Mouse (Mus musculus): Measurements from ENCODE around the gene Pi4kb. TPM values are rescaled to one million over a fixed set of nuclear protein-coding genes. Genes with fewer than 3 reads are reported as not detected.

Pi4kb gene
- polyA plus RNA-seq, 1 experiment from 2014 or later, result 21.4 TPM

GRCm38 (mm10) chr3:94965878-94966277 is 8.7 kb upstream of the Pi4kb start:
- H3K27me3 ChIP-seq (ENCODE audit: low read depth, poor library complexity, severe bottlenecking), result no peaks in the 10 kb centered on the region
- no peaks in the 10 kb centered on the region for H3K9me3 ChIP-seq (replicated peaks)
- H3K4me3 ChIP-seq, result no peak overlapping the region
- no peaks in the 10 kb centered on the region for H3K4me1 ChIP-seq
- 73% methylated on average over 1 of the region's 1 CpGs for WGBS
- H3K36me3 ChIP-seq, result no peaks in the 10 kb centered on the region
- H3K27ac ChIP-seq (replicated peaks), result no peak overlapping the region
- DNase-seq (ENCODE audit: low spot score), result no peak

DNA sequence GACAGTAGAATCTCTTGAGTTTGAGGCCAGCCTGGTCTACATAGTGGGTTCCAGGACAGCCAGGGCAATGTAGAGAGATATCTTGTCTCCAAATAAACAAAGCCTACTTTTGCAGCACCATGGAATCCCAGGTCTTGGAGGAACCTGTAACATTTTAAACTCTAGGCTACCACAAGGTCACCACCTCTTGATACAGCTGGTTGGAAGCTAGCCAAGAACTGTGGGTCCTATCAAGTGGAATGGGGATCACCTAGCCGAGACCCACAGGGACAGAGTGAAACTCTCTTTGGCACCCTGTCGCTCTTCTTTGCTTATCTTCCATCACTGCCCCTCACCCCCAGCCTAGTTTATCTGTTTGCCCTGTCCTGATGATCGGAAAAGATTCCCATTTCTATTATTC is 2.0 kb upstream of the Pi4kb start:
- Histone ChIP-seq H3K4me1 (peaks cover 21% of the 10 kb centered on the region), H3K27me3 (ENCODE audit: low read depth, poor library complexity, severe bottlenecking) (no peaks in the 10 kb centered on the region), H3K27ac (replicated peaks) (no peak overlapping the region), H3K9me3 (replicated peaks) (no peaks in the 10 kb centered on the region), H3K36me3 (peaks cover 6% of the 10 kb centered on the region), H3K4me3 (no peak overlapping the region)
- WGBS, result 77% methylated on average over 3 of the region's 3 CpGs
- no peak for DNase-seq (ENCODE audit: low spot score)

GRCm38 (mm10) chr3:94973620-94974019 is 911 bp upstream of the Pi4kb start:
- Histone ChIP-seq H3K27me3 (ENCODE audit: low read depth, poor library complexity, severe bottlenecking) (no peaks in the 10 kb centered on the region), H3K36me3 (peaks cover 12% of the 10 kb centered on the region), H3K27ac (replicated peaks) (peak overlapping the region; percentile 97; the same call in 1 of the 2 replicates), H3K4me1 (peaks cover 21% of the 10 kb centered on the region), H3K9me3 (replicated peaks) (no peaks in the 10 kb centered on the region), H3K4me3 (peak overlapping the region; percentile 93)
- 75% methylated on average over 5 of the region's 5 CpGs for WGBS
- DNase-seq (ENCODE audit: low spot score), result no peak

GRCm38 (mm10) chr3:94974026-94974527 is 454 bp upstream of the Pi4kb start:
- H3K27me3 ChIP-seq (ENCODE audit: low read depth, poor library complexity, severe bottlenecking), result no peaks in the 10 kb centered on the region
- no peak for DNase-seq (ENCODE audit: low spot score)
- WGBS, result 20% methylated on average over 9 of the region's 9 CpGs
- peak overlapping the region; percentile 97 for H3K27ac ChIP-seq (replicated peaks)
- peaks cover 21% of the 10 kb centered on the region for H3K4me1 ChIP-seq
- peak overlapping the region; percentile 93 for H3K4me3 ChIP-seq
- no peaks in the 10 kb centered on the region for H3K9me3 ChIP-seq (replicated peaks)
- peaks cover 14% of the 10 kb centered on the region for H3K36me3 ChIP-seq

DNA sequence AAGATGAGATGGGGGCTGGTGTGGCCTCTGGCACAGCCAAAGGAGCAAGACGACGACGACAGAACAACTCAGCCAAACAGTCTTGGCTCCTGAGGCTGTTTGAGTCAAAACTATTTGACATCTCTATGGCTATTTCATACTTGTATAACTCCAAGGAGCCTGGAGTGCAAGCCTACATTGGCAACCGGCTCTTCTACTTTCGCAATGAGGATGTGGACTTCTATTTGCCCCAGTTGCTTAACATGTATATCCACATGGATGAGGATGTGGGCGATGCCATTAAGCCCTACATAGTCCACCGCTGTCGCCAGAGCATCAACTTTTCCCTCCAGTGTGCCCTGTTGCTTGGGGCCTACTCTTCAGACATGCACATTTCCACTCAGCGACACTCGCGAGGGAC is 9.8 kb downstream of the Pi4kb start:
- no peaks in the 10 kb centered on the region for H3K9me3 ChIP-seq (replicated peaks)
- peaks cover 4% of the 10 kb centered on the region for H3K4me1 ChIP-seq
- 90% methylated on average over 11 of the region's 11 CpGs for WGBS
- peaks cover 82% of the 10 kb centered on the region for H3K36me3 ChIP-seq
- no peaks in the 10 kb centered on the region for H3K27me3 ChIP-seq (ENCODE audit: low read depth, poor library complexity, severe bottlenecking)
- DNase-seq (ENCODE audit: low spot score), result no peak
- H3K27ac ChIP-seq (replicated peaks), result no peak overlapping the region
- H3K4me3 ChIP-seq, result no peak overlapping the region

DNA sequence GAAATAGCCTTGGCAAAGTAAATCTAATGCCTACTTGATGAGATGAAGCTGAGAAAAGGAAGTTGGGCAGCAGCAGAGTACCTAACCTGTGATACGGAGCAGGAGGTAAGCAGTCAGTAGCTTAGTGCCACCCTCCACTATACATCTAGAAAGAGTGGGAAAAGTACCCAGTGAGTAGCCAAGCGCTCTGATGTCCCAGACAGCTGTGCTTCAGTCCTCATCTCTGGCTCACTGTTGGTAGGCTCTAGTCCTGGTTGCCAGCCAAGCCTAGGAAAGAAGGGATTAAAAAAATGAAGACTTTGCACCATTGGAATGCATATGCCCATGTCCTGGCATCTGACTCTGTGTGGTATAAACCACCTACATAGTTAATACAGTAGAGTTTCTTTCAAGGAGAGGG is 11.0 kb downstream of the Pi4kb start:
- Histone ChIP-seq H3K27ac (replicated peaks) (no peak overlapping the region), H3K4me1 (peaks cover 5% of the 10 kb centered on the region), H3K36me3 (peaks cover 81% of the 10 kb centered on the region), H3K9me3 (replicated peaks) (no peaks in the 10 kb centered on the region), H3K27me3 (ENCODE audit: low read depth, poor library complexity, severe bottlenecking) (no peaks in the 10 kb centered on the region), H3K4me3 (no peak overlapping the region)
- WGBS, result 93% methylated on average over 2 of the region's 2 CpGs
- no peak for DNase-seq (ENCODE audit: low spot score)

DNA sequence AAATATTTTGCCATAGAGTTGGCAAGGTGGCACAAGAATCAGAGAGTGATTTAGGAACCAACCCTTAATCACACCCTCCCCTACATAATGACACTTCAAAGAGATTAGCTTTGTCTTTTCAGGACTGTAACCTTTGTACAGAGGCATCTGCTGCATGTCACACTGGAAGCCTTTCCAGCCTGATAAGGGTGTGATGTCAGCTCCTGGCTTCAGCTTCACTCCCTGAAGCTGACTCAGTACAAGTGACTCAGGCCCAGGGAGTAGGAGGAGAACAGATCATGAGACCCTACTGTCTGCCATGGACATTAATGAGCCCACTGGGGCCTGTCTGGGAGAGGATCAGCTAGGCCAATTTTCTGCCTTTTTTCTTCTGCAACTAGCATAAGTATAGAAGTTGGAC is 13.0 kb downstream of the Pi4kb start:
- DNase-seq (ENCODE audit: low spot score), result no peak
- no peaks in the 10 kb centered on the region for H3K27me3 ChIP-seq (ENCODE audit: low read depth, poor library complexity, severe bottlenecking)
- no peak overlapping the region for H3K27ac ChIP-seq (replicated peaks)
- no peak overlapping the region for H3K4me3 ChIP-seq
- H3K9me3 ChIP-seq (replicated peaks), result no peaks in the 10 kb centered on the region
- H3K4me1 ChIP-seq, result peaks cover 5% of the 10 kb centered on the region
- peaks cover 76% of the 10 kb centered on the region for H3K36me3 ChIP-seq

- H3K27ac ChIP-seq (replicated peaks), result no peak overlapping the region
- no peaks in the 10 kb centered on the region for H3K27me3 ChIP-seq (ENCODE audit: low read depth, poor library complexity, severe bottlenecking)
- H3K4me3 ChIP-seq, result no peak overlapping the region
- H3K9me3 ChIP-seq (replicated peaks), result no peaks in the 10 kb centered on the region
- peaks cover 5% of the 10 kb centered on the region for H3K4me1 ChIP-seq
- peaks cover 80% of the 10 kb centered on the region for H3K36me3 ChIP-seq
- DNase-seq (ENCODE audit: low spot score), result no peak
- 62% methylated on average over 9 of the region's 9 CpGs for WGBS
Observed at GRCm38 (mm10) chr3:94989159-94989761, 14.7 kb downstream of the Pi4kb start.

- Histone ChIP-seq H3K9me3 (replicated peaks) (no peaks in the 10 kb centered on the region), H3K4me3 (no peak overlapping the region), H3K27me3 (ENCODE audit: low read depth, poor library complexity, severe bottlenecking) (no peaks in the 10 kb centered on the region), H3K27ac (replicated peaks) (no peak overlapping the region), H3K36me3 (peaks cover 99% of the 10 kb centered on the region), H3K4me1 (no peaks in the 10 kb centered on the region)
- WGBS, result 38% methylated on average over 2 of the region's 2 CpGs
- DNase-seq (ENCODE audit: low spot score), result peak; percentile 70
Observed at GRCm38 (mm10) chr3:94996946-94997345, 22.4 kb downstream of the Pi4kb start.

GRCm38 (mm10) chr3:95002569-95002968 is 28.0 kb downstream of the Pi4kb start:
- H3K36me3 ChIP-seq, result peaks cover 97% of the 10 kb centered on the region

GRCm38 (mm10) chr3:95003273-95003672 is 28.7 kb downstream of the Pi4kb start:
- DNase-seq (ENCODE audit: low spot score), result no peak
- H3K4me1 ChIP-seq, result peaks cover 23% of the 10 kb centered on the region
- H3K27me3 ChIP-seq (ENCODE audit: low read depth, poor library complexity, severe bottlenecking), result no peaks in the 10 kb centered on the region
- H3K9me3 ChIP-seq (replicated peaks), result no peaks in the 10 kb centered on the region
- H3K27ac ChIP-seq (replicated peaks), result no peak overlapping the region
- H3K36me3 ChIP-seq, result peaks cover 98% of the 10 kb centered on the region
- H3K4me3 ChIP-seq, result no peak overlapping the region

More at GRCm38 (mm10) chr3:95002569-95002968, 28.0 kb downstream of the Pi4kb start:
- no peak overlapping the region for H3K4me3 ChIP-seq
- no peaks in the 10 kb centered on the region for H3K9me3 ChIP-seq (replicated peaks)
- peaks cover 16% of the 10 kb centered on the region for H3K4me1 ChIP-seq
- no peak for DNase-seq (ENCODE audit: low spot score)
- H3K27me3 ChIP-seq (ENCODE audit: low read depth, poor library complexity, severe bottlenecking), result no peaks in the 10 kb centered on the region
- 90% methylated on average over 4 of the region's 4 CpGs for WGBS
- H3K27ac ChIP-seq (replicated peaks), result no peak overlapping the region; the same call in 1 of the 2 replicates

GRCm38 (mm10) chr3:95005651-95006050 is 31.1 kb downstream of the Pi4kb start:
- Histone ChIP-seq H3K27me3 (ENCODE audit: low read depth, poor library complexity, severe bottlenecking) (no peaks in the 10 kb centered on the region), H3K9me3 (replicated peaks) (no peaks in the 10 kb centered on the region), H3K27ac (replicated peaks) (no peak overlapping the region), H3K4me1 (peaks cover 27% of the 10 kb centered on the region), H3K4me3 (no peak overlapping the region), H3K36me3 (peaks cover 98% of the 10 kb centered on the region)
- WGBS, result 95% methylated on average over 3 of the region's 3 CpGs
- DNase-seq (ENCODE audit: low spot score), result no peak

DNA sequence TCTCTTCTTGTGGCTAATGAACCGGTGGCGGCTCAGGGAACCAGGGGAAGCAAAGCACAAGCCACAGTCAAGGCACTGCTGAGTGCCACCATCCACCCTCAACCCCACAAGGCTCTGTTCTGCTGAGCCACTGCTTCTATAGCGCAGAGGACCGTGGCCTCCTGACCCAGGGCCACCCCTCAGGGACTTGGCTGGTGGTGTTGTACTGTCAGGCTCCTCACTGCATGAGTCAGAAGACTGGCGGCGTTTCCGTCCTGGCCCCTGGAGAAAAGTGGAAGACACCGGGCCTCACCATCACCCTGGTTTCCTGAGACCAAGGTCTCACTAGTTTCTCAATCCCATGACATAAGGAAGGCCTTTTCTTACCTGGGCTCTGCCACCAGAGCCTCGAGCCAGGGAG is 33.2 kb downstream of the Pi4kb start:
- DNase-seq (ENCODE audit: low spot score), result no peak
- peaks cover 98% of the 10 kb centered on the region for H3K36me3 ChIP-seq

More for the DNA sequence above, 33.2 kb downstream of the Pi4kb start:
- Histone ChIP-seq H3K4me1 (peaks cover 27% of the 10 kb centered on the region), H3K27me3 (ENCODE audit: low read depth, poor library complexity, severe bottlenecking) (no peaks in the 10 kb centered on the region), H3K9me3 (replicated peaks) (no peaks in the 10 kb centered on the region), H3K4me3 (no peak overlapping the region), H3K27ac (replicated peaks) (peak overlapping the region; percentile 43; the same call in 1 of the 2 replicates)
- 87% methylated on average over 9 of the region's 9 CpGs for WGBS

Measured in midbrain, embryonic 10.5 days (tissue).